Mouse (Mus musculus) MEL (cell line): ENCODE data around the gene BC034090. TPM values are rescaled to one million over a fixed set of nuclear protein-coding genes. Genes with fewer than 3 reads are reported as not detected.

Source experiments
- DNase-seq: peaks from one replicate; pipeline ENCODE4 v3.0.0; 2011; ENCODE audit warnings: low read depth, low spot score
- H3K27ac ChIP-seq: 2 replicates; pipeline ENCODE4 v1.5.1; 2012; ENCODE audit warnings: low read depth, mild to moderate bottlenecking, control low read depth, low read length, moderate library complexity; ENCODE audit not compliant: control insufficient read depth
- H3K27me3 ChIP-seq, 2 experiments: fragments of 150-350 bp in 1 of 2; sonication (generic) in 1 of 2; 2 replicates each; pipeline ENCODE4 v1.6.1; 2012; ENCODE audit warnings: low read length in 2 of 2, mild to moderate bottlenecking in 2 of 2, improper control_type of control experiment in 1 of 2, moderate library complexity in 1 of 2; ENCODE audit not compliant: insufficient read depth in 2 of 2, control insufficient read depth in 1 of 2
- H3K36me3 ChIP-seq, 2 experiments: 2 replicates each; pipeline ENCODE4 v1.6.1; 2012 to 2014; ENCODE audit warnings: low read length in 2 of 2, improper control_type of control experiment in 1 of 2, inconsistent platforms in 1 of 2, mild to moderate bottlenecking in 1 of 2; ENCODE audit not compliant: insufficient read depth in 2 of 2, control insufficient read depth in 1 of 2
- H3K4me1 ChIP-seq, 2 experiments: fragments of 150-350 bp in 1 of 2; sonication (generic) in 1 of 2; 2 replicates each; pipeline ENCODE4 v1.6.1; 2012; ENCODE audit warnings: low read length in 2 of 2, improper control_type of control experiment in 1 of 2, mild to moderate bottlenecking in 1 of 2; ENCODE audit not compliant: insufficient read depth in 2 of 2, control insufficient read depth in 1 of 2
- H3K4me3 ChIP-seq, 2 experiments: fragments of 150-350 bp in 1 of 2; sonication (generic) in 1 of 2; 2 replicates each; pipeline ENCODE4 v1.5.1; 2012; ENCODE audit warnings: low read depth in 2 of 2, low read length in 2 of 2, mild to moderate bottlenecking in 2 of 2, moderate library complexity in 2 of 2, control low read depth in 1 of 2, improper control_type of control experiment in 1 of 2; ENCODE audit not compliant: control insufficient read depth in 1 of 2, insufficient read depth in 1 of 2
- H3K79me2 ChIP-seq: 2 replicates; pipeline ENCODE4 v1.6.1; 2012; ENCODE audit warnings: mild to moderate bottlenecking, low read length, moderate library complexity; ENCODE audit not compliant: control insufficient read depth, poor library complexity, insufficient read depth
- H3K9ac ChIP-seq: 2 replicates; pipeline ENCODE4 v1.6.1; 2012; ENCODE audit warnings: low read depth, mild to moderate bottlenecking, control low read depth, low read length, moderate library complexity; ENCODE audit not compliant: control insufficient read depth, poor library complexity, severe bottlenecking
- H3K9me3 ChIP-seq: fragments of 150-350 bp; sonication (generic); replicated peaks from 2 replicates; pipeline ENCODE4 v1.6.1; 2012; ENCODE audit warnings: mild to moderate bottlenecking, low read length, improper control_type of control experiment, moderate library complexity; ENCODE audit not compliant: insufficient read depth
- BHLHE40 ChIP-seq: IDR thresholded peaks from 2 replicates; pipeline ENCODE4 v1.6.1; 2012; ENCODE audit warnings: low read depth, mild to moderate bottlenecking, inconsistent platforms, low read length, improper control_type of control experiment, borderline replicate concordance
- CHD1 ChIP-seq: IDR thresholded peaks from 2 replicates; pipeline ENCODE4 v1.6.1; 2012; ENCODE audit warnings: low read depth, mild to moderate bottlenecking, inconsistent platforms, low read length, improper control_type of control experiment
- CTCF ChIP-seq, 3 experiments: IDR thresholded peaks in 2 of 3; conservative IDR thresholded peaks in 1 of 3; 2 replicates each; pipeline ENCODE4 v1.5.1; 2011 to 2012; ENCODE audit warnings: low read length in 3 of 3, low read depth in 2 of 3, mild to moderate bottlenecking in 2 of 3, improper control_type of control experiment in 1 of 3, inconsistent platforms in 1 of 3, mixed read lengths in 1 of 3, moderate library complexity in 1 of 3; ENCODE audit not compliant: control insufficient read depth in 1 of 3, insufficient read depth in 1 of 3, poor library complexity in 1 of 3, severe bottlenecking in 1 of 3
- E2F4 ChIP-seq: IDR thresholded peaks from 2 replicates; pipeline ENCODE4 v1.6.1; 2011; ENCODE audit warnings: low read depth, low read length, improper control_type of control experiment, borderline replicate concordance
- ELF1 ChIP-seq: IDR thresholded peaks from 2 replicates; pipeline ENCODE4 v1.6.1; 2014; ENCODE audit warnings: low read depth, mild to moderate bottlenecking, inconsistent platforms, low read length, improper control_type of control experiment, moderate library complexity
- EP300 ChIP-seq, 2 experiments: IDR thresholded peaks; 2 replicates each; pipeline ENCODE4 v1.6.1; 2011; ENCODE audit warnings: improper control_type of control experiment in 2 of 2, low read length in 2 of 2, low read depth in 1 of 2, mild to moderate bottlenecking in 1 of 2
- GABPA ChIP-seq: IDR thresholded peaks from 2 replicates; pipeline ENCODE4 v1.6.1; 2012; ENCODE audit warnings: low read depth, mild to moderate bottlenecking, inconsistent platforms, low read length, improper control_type of control experiment, moderate library complexity
- GATA1 ChIP-seq: IDR thresholded peaks from 2 replicates; pipeline ENCODE4 v1.6.1; 2011; ENCODE audit warnings: low read depth, low read length, improper control_type of control experiment
- HCFC1 ChIP-seq: IDR thresholded peaks from 2 replicates; pipeline ENCODE4 v1.6.1; 2012; ENCODE audit warnings: low read depth, mild to moderate bottlenecking, inconsistent platforms, low read length, improper control_type of control experiment, moderate library complexity
- JUND ChIP-seq: IDR thresholded peaks from 2 replicates; pipeline ENCODE4 v1.6.1; 2011; ENCODE audit warnings: low read depth, mild to moderate bottlenecking, improper control_type of control experiment, low read length
- KAT2A ChIP-seq: conservative IDR thresholded peaks from 2 replicates; pipeline ENCODE4 v1.6.1; 2012; ENCODE audit warnings: low read depth, low read length, improper control_type of control experiment, inconsistent platforms
- MAFK ChIP-seq: IDR thresholded peaks from 2 replicates; pipeline ENCODE4 v1.6.1; 2011; ENCODE audit warnings: low read depth, mild to moderate bottlenecking, low read length, improper control_type of control experiment, borderline replicate concordance
- MEF2A ChIP-seq: IDR thresholded peaks from 2 replicates; pipeline ENCODE4 v1.6.1; 2014; ENCODE audit warnings: low read depth, mild to moderate bottlenecking, inconsistent platforms, low read length, improper control_type of control experiment; ENCODE audit not compliant: poor library complexity, insufficient replicate concordance, severe bottlenecking; ENCODE audit errors: extremely low read depth
- MXI1 ChIP-seq: IDR thresholded peaks from 2 replicates; pipeline ENCODE4 v1.6.1; 2011; ENCODE audit warnings: mild to moderate bottlenecking, low read depth, low read length, improper control_type of control experiment
- MYC ChIP-seq: IDR thresholded peaks from 2 replicates; pipeline ENCODE4 v1.6.1; 2011; ENCODE audit warnings: low read depth, mild to moderate bottlenecking, low read length, improper control_type of control experiment, moderate library complexity
- NELFE ChIP-seq: IDR thresholded peaks from 2 replicates; pipeline ENCODE4 v1.6.1; 2011; ENCODE audit warnings: low read depth, low read length, improper control_type of control experiment
- POLR2A ChIP-seq, 2 experiments: IDR thresholded peaks; 2 replicates each; pipeline ENCODE4 v1.6.1; 2011 to 2012; ENCODE audit warnings: low read length in 2 of 2, mild to moderate bottlenecking in 2 of 2, control low read depth in 1 of 2, improper control_type of control experiment in 1 of 2, low read depth in 1 of 2, moderate library complexity in 1 of 2; ENCODE audit not compliant: control insufficient read depth in 1 of 2, insufficient read depth in 1 of 2, poor library complexity in 1 of 2
- POLR2AphosphoS2 ChIP-seq: IDR thresholded peaks from 2 replicates; pipeline ENCODE4 v1.6.1; 2011; ENCODE audit warnings: low read length, improper control_type of control experiment
- POLR2AphosphoS5 ChIP-seq: IDR thresholded peaks from 2 replicates; pipeline ENCODE4 v1.6.1; 2012; ENCODE audit warnings: low read depth, borderline replicate concordance, mild to moderate bottlenecking, inconsistent platforms, low read length, moderate library complexity, mixed read lengths
- RAD21 ChIP-seq: IDR thresholded peaks from 2 replicates; pipeline ENCODE4 v1.6.1; 2011; ENCODE audit warnings: mild to moderate bottlenecking, low read depth, low read length, improper control_type of control experiment
- RCOR1 ChIP-seq: IDR thresholded peaks from 2 replicates; pipeline ENCODE4 v1.6.1; 2012; ENCODE audit warnings: low read depth, mild to moderate bottlenecking, inconsistent platforms, low read length, improper control_type of control experiment
- SIN3A ChIP-seq: IDR thresholded peaks from 2 replicates; pipeline ENCODE4 v1.6.1; 2012; ENCODE audit warnings: low read length, improper control_type of control experiment, inconsistent platforms
- SMC3 ChIP-seq: IDR thresholded peaks from 2 replicates; pipeline ENCODE4 v1.6.1; 2011; ENCODE audit warnings: low read depth, low read length, improper control_type of control experiment
- TBP ChIP-seq: IDR thresholded peaks from 2 replicates; pipeline ENCODE4 v1.8.0; 2011; ENCODE audit warnings: low read depth, low read length, improper control_type of control experiment
- TCF12 ChIP-seq: IDR thresholded peaks from 2 replicates; pipeline ENCODE4 v1.6.1; 2014; ENCODE audit warnings: low read depth, mild to moderate bottlenecking, inconsistent platforms, low read length, improper control_type of control experiment, moderate library complexity
- UBTF ChIP-seq: IDR thresholded peaks from 2 replicates; pipeline ENCODE4 v1.6.1; 2012; ENCODE audit warnings: low read depth, mild to moderate bottlenecking, inconsistent platforms, low read length, improper control_type of control experiment, moderate library complexity, borderline replicate concordance; ENCODE audit not compliant: insufficient read depth
- ZC3H11A ChIP-seq: IDR thresholded peaks from 2 replicates; pipeline ENCODE4 v1.6.1; 2012; ENCODE audit warnings: low read depth, mild to moderate bottlenecking, inconsistent platforms, low read length, improper control_type of control experiment
- ZKSCAN1 ChIP-seq: IDR thresholded peaks from 2 replicates; pipeline ENCODE4 v1.6.1; 2012; ENCODE audit warnings: low read depth, mild to moderate bottlenecking, inconsistent platforms, low read length, improper control_type of control experiment, moderate library complexity
- ZMIZ1 ChIP-seq: IDR thresholded peaks from 2 replicates; pipeline ENCODE4 v1.6.1; 2012; ENCODE audit warnings: low read depth, mild to moderate bottlenecking, inconsistent platforms, low read length, improper control_type of control experiment, moderate library complexity
- ZNF384 ChIP-seq: IDR thresholded peaks from 2 replicates; pipeline ENCODE4 v1.6.1; 2012; ENCODE audit warnings: low read depth, mild to moderate bottlenecking, inconsistent platforms, low read length, improper control_type of control experiment
- polyA plus RNA-seq, 2 experiments: library from polyadenylated mRNA; stranded (reverse) in 1 of 2; unstranded in 1 of 2; fragments of >175 nt in 1 of 2; fragments of >200 nt in 1 of 2; gene quantifications; 2 replicates each; pipeline versions ENCODE4 v1.2.1 to v1.2.4; 2012; ENCODE audit warnings: low replicate concordance in 2 of 2, low read depth in 1 of 2; ENCODE audit not compliant: insufficient read length in 2 of 2, insufficient read depth in 1 of 2, missing spikeins in 1 of 2
- total RNA-seq: library from RNA; depleted of rRNA; stranded (reverse); fragments of 300-350 nt; gene quantifications from 2 replicates; pipeline ENCODE4 v1.2.3, GENCODE M21; 2012

Gene BC034090
- total and polyA plus RNA-seq, 3 experiments, result 0.12 to 0.28 TPM; not detected in 1

- H3K9me3 ChIP-seq, result no peaks in the 10 kb centered on the region
- peak; percentile 86 for DNase-seq
- H3K27ac ChIP-seq, result no peak overlapping the region
- no peak overlapping the region for H3K9ac ChIP-seq
- TF ChIP-seq E2F4, result no peak
- TF ChIP-seq CTCF (IDR thresholded peaks at IDR 0.05 in 2 of 3, conservative IDR thresholded peaks at IDR 0.05 in 1 of 3; ENCODE audit: control insufficient read depth in 1 of 3, insufficient read depth in 1 of 3, low read depth in 2 of 3, low read length in 3 of 3, poor library complexity in 1 of 3, severe bottlenecking in 1 of 3), result peak; percentile 77 to 86 (median 79)
- TF ChIP-seq POLR2A (IDR thresholded peaks at IDR 0.05; ENCODE audit: control insufficient read depth in 1 of 2, insufficient read depth in 1 of 2, low read depth in 1 of 2, low read length in 2 of 2, poor library complexity in 1 of 2), result no peak
- no peak for TF ChIP-seq GABPA
- no peak for TF ChIP-seq MEF2A
- TF ChIP-seq KAT2A, result no peak
- TF ChIP-seq SIN3A, result no peak
- no peak for TF ChIP-seq POLR2AphosphoS5
- TF ChIP-seq ZKSCAN1, result no peak
- TF ChIP-seq MYC, result 0 out of 2 replicates have a peak, but pooled peaks have one; percentile 30
- TF ChIP-seq UBTF, result no peak
- TF ChIP-seq HCFC1, result no peak
- TF ChIP-seq TBP, result no peak
- no peak for TF ChIP-seq MXI1
- no peak for TF ChIP-seq EP300 (IDR thresholded peaks at IDR 0.05; ENCODE audit: low read depth in 1 of 2, low read length in 2 of 2)
- peak; percentile 82 for TF ChIP-seq RAD21
- peak; percentile 64 for TF ChIP-seq ZC3H11A
- peak; percentile 87 for TF ChIP-seq SMC3
- TF ChIP-seq TCF12, result no peak
- no peak for TF ChIP-seq BHLHE40
- TF ChIP-seq NELFE, result no peak
- TF ChIP-seq ELF1, result no peak
- TF ChIP-seq ZNF384, result no peak
- no peak for TF ChIP-seq CHD1
- no peak for TF ChIP-seq JUND
- TF ChIP-seq GATA1, result no peak
- no peak for TF ChIP-seq POLR2AphosphoS2
- TF ChIP-seq RCOR1, result no peak
- TF ChIP-seq MAFK, result no peak
- TF ChIP-seq ZMIZ1, result no peak
- no peaks in the 10 kb centered on the region for H3K27me3 ChIP-seq
- H3K36me3 ChIP-seq, result peaks cover 0 to 36% of the 10 kb centered on the region in 2 experiments; a peak in 2 of 4 replicates
- H3K4me1 ChIP-seq, result peaks cover 11 to 25% of the 10 kb centered on the region in 2 experiments
- H3K79me2 ChIP-seq, result no peaks in the 10 kb centered on the region
- H3K4me3 ChIP-seq, result no peak overlapping the region
Observed at GRCm38 (mm10) chr1:155281003-155281793, 37.0 kb upstream of the BC034090 start.
